Mouse (Mus musculus) splenic B cell, adult 2 months (primary cell): Measurements from ENCODE around the gene Prkag2.

Experiments
- DNase-seq: peaks from one replicate; pipeline ENCODE4 v3.0.0-alpha.2; 2011; ENCODE audit warnings: low read depth, low spot score
- H3K27me3 ChIP-seq: 2 replicates; pipeline ENCODE4 v1.6.1; 2012; ENCODE audit warnings: mild to moderate bottlenecking, low read length, moderate library complexity, mixed read lengths; ENCODE audit not compliant: control insufficient read depth, poor library complexity, insufficient read depth, severe bottlenecking
- H3K36me3 ChIP-seq: 2 replicates; pipeline ENCODE4 v1.6.1; 2012; ENCODE audit warnings: mild to moderate bottlenecking, low read length, moderate library complexity, mixed read lengths; ENCODE audit not compliant: control insufficient read depth, poor library complexity, insufficient read depth, severe bottlenecking

Prkag2 gene

DNA sequence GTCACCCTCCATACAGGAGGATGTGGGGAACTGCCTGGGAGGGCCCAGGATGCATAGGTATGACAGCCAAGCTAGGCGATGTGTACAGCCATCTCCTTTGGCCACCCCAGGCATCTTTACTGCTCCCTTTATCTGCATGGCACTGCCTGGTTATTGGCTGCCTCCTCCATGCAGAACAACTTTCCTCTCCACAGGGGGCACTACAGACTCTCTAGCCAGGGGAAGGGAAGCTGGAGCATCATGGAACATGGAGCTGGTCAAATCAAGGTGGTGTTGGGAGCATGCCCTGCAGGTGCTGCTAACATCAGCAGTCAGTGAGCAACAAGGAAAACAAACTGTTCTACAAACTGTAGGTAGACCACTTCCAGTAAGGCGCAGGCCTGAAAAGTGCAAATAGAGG is 56.4 kb downstream of the Prkag2 start:
- DNase-seq: no peak
- Histone ChIP-seq H3K27me3 (no peaks in the 10 kb centered on the region), H3K36me3 (no peaks in the 10 kb centered on the region)

DNA sequence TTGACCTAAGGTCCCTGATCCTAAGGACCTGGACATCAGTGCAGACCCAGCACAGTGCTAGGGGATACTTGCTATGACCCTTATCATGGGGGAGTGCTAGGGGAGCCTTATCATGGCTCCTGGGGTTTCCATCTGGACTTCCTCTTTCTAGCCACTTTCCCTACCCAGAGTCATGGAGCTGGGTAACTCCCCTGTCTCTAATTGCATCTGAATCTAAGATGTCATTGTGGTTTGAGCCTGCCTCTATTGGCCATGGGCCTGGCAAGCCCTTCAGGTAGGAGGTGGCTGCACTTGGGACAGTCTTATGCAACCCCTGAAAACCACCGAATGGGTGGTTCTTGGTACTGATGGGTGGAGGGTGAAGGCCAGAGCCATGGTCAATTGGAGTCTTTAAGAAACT is 58.5 kb downstream of the Prkag2 start:
- peak; percentile 3 for DNase-seq
- H3K36me3 ChIP-seq: no peaks in the 10 kb centered on the region
- no peaks in the 10 kb centered on the region for H3K27me3 ChIP-seq

DNA sequence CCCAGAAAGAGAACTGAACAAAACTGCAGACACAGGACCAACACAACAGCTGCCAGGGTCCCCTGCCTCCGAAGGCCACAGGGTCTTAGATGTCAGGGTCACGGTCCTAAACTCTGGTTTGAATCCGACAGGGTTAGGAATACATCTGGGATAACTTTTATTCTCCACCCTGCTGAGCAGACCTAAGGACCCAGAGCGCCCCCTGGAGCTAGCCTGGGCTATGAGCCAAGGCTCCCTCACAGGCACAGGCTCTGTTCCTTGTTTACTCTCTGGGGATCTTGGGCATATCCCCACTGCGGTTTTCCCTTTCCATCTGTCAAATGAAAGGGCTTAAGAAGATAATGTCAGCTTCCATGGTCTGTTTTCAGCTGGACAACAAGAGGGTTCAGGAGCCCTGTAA is 59.1 kb downstream of the Prkag2 start:
- DNase-seq: no peak
- H3K27me3 ChIP-seq: no peaks in the 10 kb centered on the region
- H3K36me3 ChIP-seq: no peaks in the 10 kb centered on the region

DNA sequence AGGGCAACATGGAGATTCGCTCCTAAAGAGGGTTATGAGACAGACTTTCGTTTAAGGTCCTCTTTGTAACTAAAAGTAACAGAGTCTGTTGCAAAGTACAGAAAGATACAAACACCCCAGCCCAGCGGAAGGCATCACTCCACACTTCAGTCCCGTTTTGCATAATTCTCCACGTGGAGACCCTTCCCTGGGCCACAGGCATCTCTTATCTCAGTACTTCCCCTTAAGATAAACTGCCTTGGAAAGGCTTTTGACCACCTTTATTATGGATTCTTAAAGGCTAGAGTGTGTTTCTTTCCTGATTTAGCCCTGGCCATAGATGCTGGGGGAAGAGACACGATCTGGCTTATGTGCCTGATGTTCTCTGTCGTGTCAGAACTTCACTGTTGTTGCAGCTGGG is 59.5 kb downstream of the Prkag2 start:
- Histone ChIP-seq H3K27me3 (no peaks in the 10 kb centered on the region), H3K36me3 (no peaks in the 10 kb centered on the region)
- no peak for DNase-seq

DNA sequence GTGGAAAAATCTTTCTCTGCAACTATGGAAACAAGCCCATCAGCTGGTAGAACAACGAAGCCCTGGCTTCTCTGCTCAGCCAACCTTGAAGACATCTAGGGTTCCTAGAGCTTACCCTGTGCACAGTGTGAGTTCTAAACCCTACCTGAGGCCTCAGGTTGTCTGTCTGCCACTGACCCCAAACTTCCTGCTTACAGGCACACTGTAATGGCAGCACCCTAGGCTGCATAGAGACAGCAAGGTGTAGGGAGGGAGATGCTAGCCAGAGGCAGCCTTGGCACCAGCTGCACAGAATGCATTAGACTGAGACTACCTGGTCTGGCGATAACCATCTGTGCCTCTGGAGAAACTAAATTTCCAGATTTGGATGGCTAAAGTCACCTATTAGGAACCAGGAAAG is 61.6 kb downstream of the Prkag2 start:
- DNase-seq: no peak
- no peaks in the 10 kb centered on the region for H3K36me3 ChIP-seq
- H3K27me3 ChIP-seq: no peaks in the 10 kb centered on the region

DNA sequence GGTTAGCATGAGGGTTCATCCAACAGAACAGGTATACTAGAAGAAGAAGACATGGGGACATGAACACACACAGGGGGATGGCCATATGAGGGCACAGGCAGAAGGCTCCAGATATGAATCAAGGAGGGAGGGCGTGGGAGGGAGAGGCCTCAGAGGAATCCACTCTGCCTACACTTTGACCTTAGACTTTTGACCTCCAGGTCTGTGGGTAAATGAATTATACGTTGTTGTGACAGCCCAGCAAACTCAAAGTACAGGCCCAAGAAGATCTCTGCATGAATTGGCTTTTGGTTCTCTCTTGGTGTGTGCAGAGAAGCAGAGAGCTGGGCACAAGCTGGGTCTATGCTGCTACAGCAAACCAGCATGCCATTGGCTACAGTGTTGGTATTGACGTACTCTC is 65.1 kb downstream of the Prkag2 start:
- Histone ChIP-seq H3K36me3 (no peaks in the 10 kb centered on the region), H3K27me3 (no peaks in the 10 kb centered on the region)
- no peak for DNase-seq

DNA sequence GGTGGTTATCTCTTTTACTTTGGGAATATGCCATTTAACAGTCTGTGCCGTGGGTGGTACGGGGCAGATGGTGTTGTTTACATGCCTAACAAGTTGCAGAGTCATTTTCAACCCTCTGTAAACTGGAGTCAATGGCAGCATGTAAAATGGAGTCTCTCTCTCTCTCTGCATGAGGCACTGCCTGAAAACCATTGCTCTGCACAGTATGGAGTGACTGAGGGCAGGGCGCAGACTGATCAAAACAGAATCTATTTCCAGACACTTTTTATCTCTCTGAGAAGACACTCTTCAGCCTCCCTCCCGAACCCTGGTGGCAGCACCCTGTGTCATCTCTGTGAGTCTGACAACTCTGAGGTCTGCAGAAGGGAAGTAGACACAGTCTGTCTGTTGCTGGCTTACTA is 69.0 kb downstream of the Prkag2 start:
- Histone ChIP-seq H3K27me3 (no peaks in the 10 kb centered on the region), H3K36me3 (no peaks in the 10 kb centered on the region)
- DNase-seq: no peak

DNA sequence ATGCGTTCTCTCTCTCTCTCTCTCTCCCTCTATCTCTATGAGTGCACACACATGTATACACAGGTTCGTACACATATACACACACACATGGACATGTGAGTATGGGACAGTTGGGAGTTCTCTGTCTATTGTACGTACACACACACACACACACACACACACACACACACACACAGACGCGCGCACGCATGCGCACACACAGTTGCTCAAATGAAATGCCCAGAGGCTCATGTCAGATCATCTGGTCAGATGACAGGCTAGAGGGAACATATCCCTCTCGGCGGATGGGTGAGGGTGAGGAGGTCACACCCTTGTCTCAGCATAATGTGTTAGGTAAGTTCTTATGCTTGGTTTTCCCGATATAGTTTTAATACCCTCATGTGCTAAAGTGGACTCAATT is 69.4 kb downstream of the Prkag2 start:
- no peaks in the 10 kb centered on the region for H3K27me3 ChIP-seq
- no peaks in the 10 kb centered on the region for H3K36me3 ChIP-seq

DNA sequence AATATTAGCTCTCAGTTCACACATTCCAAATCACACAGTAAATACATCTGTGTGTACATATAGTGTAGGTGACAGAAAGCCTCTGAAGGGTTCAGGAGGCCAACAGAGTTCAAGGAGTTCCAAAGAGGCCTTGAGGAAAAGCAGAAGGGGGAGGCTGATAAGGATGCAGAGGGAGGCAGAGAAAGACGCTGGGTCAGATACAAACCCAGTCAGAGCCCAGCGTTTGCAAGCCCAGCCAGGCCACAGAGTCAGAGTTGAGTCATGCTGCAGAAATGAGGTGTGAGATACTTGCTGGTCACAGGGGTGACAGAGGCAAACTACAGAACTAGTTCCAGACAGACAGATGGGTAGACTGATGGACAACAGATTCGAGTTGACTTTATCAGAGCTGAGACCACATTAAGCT is 70.2 kb downstream of the Prkag2 start:
- no peaks in the 10 kb centered on the region for H3K27me3 ChIP-seq
- no peak for DNase-seq
- no peaks in the 10 kb centered on the region for H3K36me3 ChIP-seq

More for the DNA sequence above, 69.4 kb downstream of the Prkag2 start:
- DNase-seq: no peak

DNA sequence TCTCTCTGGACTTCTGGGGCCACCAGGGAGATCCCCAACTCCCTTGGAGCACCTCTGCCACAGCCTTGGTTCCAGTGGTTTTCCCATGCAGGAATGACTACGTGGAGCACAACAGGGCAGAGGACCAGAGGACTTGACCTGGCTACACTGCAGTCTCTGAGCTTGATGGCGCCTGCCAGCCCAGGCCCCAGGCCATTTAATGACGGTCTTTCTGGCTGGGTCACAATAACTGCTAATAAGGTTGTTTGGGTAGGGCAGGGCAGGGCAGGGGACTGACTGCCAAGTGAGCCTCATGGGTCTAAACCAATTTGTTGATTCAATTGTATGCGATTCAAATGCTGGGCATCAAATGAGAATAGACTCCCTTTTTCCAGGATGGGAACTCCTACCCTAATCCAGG is 72.8 kb downstream of the Prkag2 start:
- DNase-seq: no peak
- H3K27me3 ChIP-seq: no peaks in the 10 kb centered on the region
- H3K36me3 ChIP-seq: no peaks in the 10 kb centered on the region

DNA sequence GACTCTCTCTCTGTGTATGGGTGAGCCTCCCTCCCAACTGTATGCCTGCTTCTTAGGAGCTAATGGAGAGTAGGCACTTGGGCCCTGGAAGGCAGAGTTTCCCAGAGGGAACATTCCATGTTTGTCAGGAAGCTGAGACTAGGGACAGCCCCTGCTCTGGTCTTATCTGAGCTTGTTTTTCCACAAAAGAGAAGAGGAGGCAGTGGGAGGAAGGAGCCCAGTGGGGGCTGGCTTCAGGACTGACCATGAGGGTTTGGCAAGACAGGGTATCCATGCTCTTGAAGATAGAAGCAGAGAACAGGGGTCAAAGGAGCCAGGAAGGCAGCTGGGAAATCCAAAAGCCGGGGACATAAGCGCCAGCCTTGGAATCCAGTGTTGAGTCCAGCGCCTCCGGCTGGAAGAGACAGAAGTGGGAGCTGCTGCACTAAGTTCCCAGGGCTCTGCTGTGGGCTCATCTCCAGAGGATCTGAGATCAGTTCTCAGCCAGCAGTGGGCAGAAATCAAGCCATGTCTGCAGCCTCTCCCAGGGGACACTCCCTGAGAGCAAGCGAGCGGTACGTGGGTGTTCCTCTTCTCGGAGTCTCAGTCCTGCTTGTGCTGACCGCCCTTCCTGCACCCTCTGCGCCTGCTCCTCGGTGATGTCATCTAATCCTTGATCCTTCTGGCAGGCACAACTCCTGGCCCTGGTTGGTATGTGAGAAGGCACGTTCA is 75.0 kb downstream of the Prkag2 start:
- DNase-seq: no peak
- no peaks in the 10 kb centered on the region for H3K36me3 ChIP-seq
- no peaks in the 10 kb centered on the region for H3K27me3 ChIP-seq

DNA sequence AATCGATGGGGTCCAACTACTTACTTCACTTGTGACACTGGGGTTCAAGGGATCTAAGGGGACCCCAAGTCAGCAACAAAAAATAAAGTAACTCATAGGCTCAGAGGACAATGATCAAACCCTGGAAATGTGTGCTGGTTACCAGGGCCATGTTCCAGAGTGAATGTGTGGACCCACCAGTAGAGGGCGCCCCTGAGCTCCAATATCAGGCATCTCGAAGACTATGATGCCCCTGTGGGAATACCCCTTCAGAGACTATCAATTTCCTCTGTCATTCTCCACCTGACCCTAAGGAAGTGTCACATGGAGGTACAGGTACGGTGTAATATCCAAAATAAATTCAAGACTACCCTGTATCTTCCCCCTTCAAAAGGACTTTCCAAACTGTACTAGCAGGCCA is 77.5 kb downstream of the Prkag2 start:
- DNase-seq: peak; percentile 69
- no peaks in the 10 kb centered on the region for H3K27me3 ChIP-seq
- no peaks in the 10 kb centered on the region for H3K36me3 ChIP-seq

DNA sequence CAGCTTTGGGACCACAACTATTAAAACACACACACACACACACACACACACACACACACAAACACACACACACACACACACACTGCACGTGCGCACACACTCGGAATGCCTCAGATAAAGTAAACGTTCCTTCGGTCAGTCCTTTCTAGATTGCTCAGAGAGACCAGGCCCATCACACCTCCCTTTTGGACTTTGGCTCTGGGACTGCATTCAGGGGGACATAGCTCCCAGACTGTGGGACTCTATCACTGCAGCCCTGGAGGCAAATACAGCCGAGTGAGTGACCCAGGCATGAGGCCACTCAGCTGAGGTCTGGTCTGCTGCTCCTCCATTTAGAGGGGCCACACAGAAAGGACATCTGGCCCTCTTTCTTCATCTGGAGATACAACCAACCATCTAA is 81.2 kb downstream of the Prkag2 start:
- Histone ChIP-seq H3K27me3 (no peaks in the 10 kb centered on the region), H3K36me3 (no peaks in the 10 kb centered on the region)
- DNase-seq: no peak

DNA sequence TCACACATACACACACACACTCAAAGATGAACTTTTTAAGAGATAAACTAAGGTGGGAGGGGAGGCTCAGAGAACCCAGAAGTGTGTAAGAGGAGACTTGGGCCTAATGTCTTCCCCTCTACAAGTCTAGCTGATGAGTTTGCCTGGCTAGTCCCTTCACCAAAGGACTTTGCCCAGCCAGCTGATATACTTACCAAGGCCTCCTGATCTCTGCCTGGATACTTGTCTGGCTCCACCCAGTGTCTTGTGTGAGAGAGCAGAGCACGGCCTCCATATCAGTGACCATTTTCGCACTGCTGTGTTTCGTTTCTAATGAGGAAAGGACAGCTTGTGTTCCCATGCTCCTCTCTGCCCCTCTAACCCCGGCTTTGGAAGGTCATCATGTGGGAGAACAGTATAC is 88.3 kb downstream of the Prkag2 start:
- Histone ChIP-seq H3K27me3 (no peaks in the 10 kb centered on the region), H3K36me3 (no peaks in the 10 kb centered on the region)
- no peak for DNase-seq

DNA sequence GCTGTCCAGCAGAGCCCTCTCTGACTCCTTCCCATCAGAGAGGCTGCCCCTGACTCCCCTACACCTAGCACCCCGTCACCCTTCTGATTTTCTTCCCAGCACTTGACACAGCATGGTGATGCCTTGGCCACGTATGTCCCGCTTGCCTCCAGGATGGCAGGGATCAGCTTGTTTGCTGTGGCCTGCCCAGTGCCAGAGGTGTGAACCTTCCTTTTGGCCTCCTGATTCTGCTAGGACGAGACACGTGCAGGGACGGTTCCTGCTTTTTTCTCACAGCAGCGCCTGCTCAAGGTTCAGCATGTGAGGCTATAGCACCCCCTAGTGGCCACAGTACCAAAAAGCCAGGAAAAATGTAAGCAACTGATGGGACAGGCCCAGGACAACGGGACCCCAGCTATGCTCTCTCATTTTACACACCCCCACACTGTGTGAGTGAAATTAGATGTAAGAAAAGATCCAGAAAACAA is 89.4 kb downstream of the Prkag2 start:
- H3K36me3 ChIP-seq: no peaks in the 10 kb centered on the region
- H3K27me3 ChIP-seq: no peaks in the 10 kb centered on the region
- DNase-seq: peak; percentile 86

DNA sequence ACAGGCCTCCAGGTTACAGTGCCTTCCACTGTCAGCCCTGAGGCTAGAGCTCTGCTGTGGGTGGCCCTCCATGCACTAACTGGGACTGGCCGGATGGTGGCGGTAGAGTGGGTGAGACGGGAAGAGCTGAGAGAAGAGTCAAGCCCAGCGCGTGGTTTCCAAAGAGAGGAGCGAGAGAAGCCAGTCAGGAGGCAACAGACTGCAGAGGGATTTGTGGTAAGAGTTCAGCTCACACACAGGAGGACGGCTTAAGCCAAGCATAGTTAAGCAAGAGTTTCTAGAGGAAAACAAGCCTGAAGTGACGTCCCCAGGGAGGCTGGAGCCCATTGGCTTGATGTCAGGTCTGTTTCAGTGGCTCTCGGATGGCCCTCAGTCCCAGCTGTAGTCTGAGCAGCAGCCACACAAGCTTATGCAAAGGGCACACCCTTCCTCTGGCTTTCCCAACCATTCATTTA is 90.0 kb downstream of the Prkag2 start:
- H3K36me3 ChIP-seq: no peaks in the 10 kb centered on the region
- H3K27me3 ChIP-seq: no peaks in the 10 kb centered on the region
- peak; percentile 83 for DNase-seq
